Mouse (Mus musculus): ENCODE data around the gene Fryl.

Fryl gene

DNA sequence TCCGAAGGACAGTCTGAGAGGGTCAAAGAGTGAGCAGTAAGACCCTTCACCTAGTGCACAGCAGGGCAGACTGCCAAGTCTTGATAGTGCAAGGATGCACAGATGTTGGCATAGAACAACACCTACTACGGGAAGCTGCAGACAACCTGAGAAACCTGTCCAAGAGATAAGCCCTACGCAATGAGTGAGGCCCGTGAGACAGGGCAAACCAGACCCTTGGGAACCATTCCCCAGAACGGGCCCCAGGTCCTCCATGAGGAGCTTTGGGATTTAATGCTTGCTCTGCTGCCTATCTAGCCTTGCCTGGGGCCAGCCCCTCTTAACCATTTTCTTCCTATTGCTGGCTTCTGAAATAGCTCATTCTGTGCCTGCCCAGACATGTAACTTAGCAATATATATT is 99.4 kb downstream of the Fryl start:
- DNase-seq (ENCODE audit: low read depth) = no peak

DNA sequence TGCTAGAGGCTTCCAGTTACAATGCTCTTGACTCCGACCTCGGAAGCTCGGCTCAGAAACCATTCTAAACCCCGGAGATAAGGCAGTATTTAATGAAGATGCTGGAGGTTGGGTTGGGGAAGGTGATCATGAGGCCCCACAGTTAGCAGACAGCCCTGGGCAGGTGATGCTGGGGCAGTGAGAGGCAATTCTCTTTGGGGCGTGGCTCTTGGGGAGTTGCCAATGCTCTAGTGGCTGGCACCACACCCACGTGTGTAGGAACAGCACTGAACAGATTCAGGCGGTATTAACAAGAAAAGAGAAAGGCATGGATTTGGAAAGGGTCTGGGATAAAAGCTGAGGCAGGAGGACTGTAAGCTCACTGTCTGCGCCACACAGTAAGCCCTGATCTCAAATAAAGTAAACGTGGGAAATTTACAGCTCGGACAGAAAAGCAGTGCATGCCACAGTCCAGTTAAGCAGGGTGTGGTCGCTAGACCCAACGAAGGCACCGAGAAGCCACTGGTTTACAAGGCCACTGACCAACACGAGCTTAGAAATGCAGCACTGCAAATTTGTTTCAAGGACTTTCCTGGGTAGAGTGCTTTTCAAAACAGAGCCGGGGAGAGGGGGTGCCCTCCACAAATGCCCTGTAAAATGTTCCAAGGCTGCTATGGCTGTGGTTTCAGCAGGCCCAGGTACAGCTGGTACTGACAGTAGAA is 100.0 kb downstream of the Fryl start:
- no peak for DNase-seq (ENCODE audit: low read depth)

DNA sequence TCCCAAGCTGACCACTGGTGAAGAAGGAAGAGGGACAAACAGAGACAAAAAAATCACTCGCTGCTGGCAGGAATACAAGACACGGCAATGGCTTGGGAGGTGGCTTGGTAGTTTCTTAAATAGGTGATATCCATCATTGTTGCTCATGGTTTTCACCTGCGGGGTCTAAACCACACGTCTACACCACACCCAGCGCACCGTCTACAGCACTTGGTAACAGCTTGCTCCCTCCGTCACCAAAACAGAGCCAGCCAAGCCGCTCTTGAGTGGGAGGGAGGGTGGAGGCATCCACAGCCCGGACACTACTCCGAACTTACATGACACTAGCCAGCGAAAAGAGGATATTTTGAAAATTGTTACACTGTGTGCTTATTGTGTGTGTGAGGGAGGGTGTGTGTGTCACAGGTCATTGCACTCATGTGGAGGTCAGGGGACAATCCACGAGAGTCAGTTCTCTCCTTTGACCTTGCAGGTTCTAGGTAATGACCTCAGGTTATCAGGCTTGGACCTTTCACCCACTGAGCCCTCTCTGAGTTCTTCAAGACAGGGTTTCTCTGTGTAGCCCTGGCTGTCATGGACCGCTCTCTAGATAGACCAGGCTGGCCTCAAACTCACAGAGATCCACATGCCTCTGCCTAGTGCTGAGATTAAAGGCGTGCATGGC is 102.5 kb downstream of the Fryl start:
- no peak for DNase-seq (ENCODE audit: low read depth)

DNA sequence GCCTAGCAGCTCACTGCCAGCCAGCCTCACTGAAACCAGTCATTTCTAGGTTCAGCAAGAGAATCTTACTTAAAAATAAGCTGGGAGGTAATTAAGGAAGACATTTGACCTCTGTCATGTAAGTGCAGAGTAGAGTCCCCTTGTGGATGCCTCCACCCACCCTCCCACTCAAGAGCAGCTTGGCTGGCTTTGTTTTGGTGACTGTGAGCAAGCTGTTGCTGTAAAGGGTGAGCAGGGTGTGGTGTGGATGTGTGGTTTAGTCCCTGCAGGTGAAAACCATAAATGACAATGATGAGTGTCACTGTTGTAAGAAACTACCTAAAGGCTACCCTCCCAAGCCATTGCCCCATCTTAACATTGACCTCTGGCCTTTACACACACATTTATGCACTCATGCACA is 104.2 kb downstream of the Fryl start:
- DNase-seq (ENCODE audit: low read depth) = peak; percentile 26

DNA sequence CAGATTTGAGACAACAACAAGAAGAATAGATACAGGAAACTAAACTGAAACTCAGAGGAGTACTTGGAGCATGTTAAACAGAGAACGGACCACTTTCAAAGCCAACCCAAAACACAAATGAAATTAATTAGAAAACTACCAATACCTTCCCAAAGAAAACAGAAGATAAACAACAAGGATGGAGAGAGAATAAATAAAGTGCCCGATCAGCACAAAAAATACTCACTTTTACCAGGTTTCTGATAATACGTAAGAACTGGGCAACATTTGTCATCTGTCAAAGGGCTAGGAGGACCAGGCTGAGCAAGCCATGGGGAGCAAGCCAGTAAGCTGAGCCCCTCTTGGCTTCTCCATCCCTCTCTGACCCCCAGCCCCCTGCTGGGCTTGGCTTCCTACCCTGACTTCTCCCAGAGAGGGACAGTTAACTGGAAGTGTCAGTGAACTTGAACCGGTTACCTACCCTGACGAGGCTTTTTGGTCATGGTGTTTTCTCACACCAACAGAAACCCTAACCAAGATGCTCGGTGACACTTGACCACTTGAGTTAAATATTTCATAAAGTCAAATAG is 105.5 kb downstream of the Fryl start:
- DNase-seq (ENCODE audit: low read depth) = no peak

DNA sequence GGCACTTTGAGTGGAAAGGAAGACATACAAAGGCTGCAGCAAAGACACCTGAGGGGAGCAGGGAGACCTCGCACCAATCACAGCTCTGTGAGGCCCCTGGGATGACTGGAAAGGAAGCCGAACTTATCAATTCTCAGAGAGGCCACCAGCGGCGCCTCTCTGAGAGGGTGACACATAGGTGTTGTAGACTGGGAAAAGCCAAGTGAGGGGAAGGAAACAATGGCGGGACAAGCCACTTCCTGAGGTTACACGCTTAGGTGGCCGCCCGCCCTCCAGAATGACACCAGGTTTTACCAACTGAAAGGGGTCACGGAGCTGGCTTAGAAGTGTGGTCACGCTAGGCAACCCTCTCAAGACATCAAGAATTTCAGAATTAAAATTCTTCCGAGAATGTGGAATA is 111.4 kb downstream of the Fryl start:
- no peak for DNase-seq (ENCODE audit: low read depth)

DNA sequence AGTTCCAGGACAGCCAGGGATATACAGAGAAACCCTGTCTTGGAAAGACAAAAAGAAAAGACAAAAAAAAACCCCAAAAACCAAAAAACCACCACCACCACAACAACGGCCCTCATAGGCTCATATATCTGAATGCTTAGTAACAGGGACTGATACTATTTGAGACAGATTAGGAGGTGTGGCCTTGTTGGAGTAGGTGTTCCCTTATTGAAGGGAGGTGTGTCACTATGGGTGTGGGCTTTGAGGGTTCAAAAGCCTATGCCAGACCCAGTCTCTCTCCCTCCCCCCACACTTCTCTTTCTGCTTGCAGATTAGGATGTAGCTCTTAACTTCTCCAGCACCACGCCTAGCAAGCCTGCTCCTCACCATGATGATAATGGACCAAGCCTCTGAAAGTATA is 114.7 kb downstream of the Fryl start:
- no peak for DNase-seq (ENCODE audit: low read depth)

DNA sequence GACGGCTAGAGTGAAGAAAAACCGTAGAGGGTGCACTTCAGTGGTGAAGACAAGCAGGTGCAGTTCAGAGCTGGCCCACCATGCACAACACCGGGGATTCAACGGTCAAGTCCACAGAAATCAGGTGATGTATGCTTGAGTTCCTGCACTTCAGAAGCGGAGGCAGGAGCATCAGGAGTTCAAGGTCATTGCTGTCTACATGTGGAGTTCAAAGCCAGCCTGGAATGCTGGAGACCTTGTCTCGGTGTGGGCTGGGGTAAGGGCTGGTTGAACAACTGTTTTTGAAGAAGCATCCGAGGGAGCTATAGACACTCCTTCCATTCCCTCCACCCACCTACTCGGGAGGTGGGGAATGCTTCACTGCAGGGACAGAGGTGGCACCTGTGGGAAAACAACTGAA is 115.3 kb downstream of the Fryl start:
- DNase-seq (ENCODE audit: low read depth) = no peak

DNA sequence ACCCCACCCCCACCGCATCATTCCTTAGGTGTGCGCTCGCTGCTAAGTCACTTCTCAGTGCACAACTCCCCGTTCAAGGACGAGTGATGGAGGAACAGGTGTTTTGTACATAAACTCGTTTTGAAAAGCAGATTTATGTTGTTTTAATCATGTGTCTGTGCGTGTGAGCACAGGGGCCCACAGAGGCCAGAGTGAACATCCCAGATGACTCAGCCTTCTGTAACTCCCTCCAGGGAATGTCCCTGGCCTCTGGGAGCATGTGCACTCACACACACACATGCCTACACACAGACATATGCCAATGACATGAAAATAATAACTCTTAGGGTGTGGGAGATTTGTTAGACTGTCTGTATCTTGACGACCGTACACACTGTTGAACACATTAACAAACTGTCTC is 118.9 kb downstream of the Fryl start:
- no peak for DNase-seq (ENCODE audit: low read depth)

DNA sequence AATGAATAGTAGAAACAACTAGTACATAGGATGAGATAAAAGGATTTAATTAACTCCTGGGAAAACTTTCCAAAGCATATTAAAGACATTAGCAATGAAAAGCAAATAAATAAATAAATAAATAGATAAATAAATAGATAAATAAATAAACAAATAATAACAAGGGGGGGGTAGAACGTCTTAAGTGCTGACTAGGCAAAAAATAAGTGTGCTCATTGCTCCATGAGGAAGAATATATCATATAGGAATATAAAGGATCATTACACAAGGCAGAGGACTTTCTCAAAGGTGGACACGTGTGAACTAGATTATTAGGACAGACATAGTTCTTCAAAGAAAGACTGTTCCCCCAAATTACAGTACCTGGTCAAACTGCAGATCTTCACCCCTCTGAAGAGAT is 120.5 kb downstream of the Fryl start:
- DNase-seq (ENCODE audit: low read depth) = no peak

DNA sequence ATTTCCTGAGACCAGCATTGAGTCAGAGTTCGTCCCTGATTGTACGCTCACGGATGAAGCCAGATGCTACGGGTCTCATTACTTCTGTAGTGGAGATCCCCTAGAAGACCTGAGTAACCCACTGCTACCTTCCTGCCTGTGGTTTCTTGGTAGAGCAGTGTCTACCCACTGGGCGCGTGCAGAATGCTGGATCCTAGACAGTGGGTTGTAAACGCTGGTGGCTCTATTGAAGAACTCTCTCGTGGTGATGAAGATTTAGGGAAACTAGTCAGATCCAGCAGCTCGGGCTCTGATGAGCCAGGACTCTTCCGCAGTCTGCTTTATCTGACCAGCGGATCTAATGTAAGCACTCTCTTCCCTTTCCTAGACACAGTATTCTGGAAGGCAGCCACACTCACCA is 121.3 kb downstream of the Fryl start:
- DNase-seq (ENCODE audit: low read depth) = no peak

DNA sequence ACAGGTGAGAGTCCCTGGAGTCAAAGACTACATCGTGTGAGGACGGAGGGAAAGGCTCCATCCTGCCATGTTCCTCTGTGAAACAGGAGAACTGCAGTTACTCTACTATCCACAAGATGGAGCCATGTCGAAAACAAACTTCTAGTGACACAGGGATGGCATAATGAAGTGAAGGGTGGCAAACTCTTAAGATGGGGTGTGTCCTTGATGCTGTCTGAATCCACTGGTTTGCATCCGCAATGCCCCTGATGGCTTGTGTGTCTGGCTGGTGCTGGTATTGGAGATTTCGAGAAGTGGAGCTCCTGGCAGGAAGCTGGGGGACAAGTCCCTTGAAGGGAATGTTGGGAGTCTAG is 122.6 kb downstream of the Fryl start:
- DNase-seq (ENCODE audit: low read depth) = peak; percentile 69

DNA sequence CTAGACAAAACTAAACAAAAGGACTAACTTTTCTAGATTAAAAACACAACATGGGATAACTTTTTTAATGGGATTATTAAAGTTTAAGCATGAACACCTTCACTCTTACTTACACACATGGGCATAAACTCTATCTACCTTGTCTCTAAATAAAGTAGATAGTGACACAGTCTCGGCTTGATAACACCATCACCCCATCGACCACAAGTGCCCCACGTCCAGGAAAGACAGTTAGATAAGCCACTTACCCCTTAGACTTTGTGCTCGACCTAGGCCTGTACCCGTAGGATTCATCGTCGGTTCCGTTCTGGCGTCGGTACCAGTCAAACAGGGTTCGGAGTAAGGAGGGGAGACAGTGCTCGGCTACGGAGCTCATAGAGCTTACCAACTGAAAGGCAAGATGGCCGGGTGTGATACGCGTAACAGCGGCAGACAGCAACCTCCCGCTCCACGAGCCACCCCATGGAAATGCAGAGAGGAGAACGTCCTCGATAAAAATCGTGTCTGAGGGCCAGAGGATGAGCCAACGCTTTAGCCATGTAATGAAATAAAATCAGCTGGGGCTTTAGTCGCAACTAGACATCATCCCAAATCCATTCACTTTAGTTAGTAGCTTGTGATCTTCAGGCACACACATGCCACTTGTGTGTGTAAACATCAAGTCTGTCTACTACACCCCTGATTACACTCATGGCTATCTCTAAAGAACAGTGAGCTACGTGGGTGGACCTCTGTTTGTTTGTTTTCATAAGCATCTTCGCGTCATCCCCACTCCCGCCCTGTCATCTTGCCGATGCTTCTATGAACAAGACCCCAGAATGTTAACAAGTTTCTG is 123.2 kb downstream of the Fryl start:
- no peak for DNase-seq (ENCODE audit: low read depth)

DNA sequence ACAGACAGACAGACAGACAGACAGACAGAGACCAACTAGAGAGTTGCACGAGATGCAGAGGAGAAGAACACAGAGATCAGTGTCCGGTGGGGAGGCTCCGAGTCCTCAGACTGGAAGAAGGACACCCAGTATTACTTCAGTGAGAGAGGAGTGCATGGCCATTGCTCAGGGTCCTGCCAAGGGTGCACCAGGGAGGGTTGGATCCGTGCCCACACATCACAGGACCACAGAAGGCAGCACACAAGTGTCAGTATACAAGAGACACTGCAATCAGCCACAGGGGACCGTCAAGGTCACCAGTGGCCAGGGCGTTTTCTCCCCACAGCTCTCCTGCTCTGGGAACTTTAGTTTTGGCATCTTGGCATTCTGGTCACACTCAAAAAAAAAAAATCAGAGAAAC is 125.4 kb downstream of the Fryl start:
- no peak for DNase-seq (ENCODE audit: low read depth)

DNA sequence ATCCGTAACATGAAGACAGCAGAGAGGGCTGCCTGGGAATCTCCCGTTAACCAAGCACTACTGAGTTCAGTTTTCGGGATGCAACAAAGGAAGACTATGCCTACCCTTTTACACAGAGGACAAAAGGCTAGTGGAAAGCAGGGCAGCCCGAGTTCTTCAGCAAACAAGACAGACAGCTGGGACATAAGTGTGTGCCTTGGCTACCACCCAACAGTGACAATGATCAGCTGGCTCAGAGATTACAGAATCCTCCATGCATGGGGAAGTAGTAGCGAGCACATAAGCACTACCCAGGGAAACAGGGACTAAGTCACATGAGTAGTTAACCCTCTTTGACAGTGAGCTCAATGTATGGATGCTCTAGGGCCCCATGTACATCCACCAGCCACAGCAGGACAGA is 126.5 kb downstream of the Fryl start:
- DNase-seq (ENCODE audit: low read depth) = no peak

DNA sequence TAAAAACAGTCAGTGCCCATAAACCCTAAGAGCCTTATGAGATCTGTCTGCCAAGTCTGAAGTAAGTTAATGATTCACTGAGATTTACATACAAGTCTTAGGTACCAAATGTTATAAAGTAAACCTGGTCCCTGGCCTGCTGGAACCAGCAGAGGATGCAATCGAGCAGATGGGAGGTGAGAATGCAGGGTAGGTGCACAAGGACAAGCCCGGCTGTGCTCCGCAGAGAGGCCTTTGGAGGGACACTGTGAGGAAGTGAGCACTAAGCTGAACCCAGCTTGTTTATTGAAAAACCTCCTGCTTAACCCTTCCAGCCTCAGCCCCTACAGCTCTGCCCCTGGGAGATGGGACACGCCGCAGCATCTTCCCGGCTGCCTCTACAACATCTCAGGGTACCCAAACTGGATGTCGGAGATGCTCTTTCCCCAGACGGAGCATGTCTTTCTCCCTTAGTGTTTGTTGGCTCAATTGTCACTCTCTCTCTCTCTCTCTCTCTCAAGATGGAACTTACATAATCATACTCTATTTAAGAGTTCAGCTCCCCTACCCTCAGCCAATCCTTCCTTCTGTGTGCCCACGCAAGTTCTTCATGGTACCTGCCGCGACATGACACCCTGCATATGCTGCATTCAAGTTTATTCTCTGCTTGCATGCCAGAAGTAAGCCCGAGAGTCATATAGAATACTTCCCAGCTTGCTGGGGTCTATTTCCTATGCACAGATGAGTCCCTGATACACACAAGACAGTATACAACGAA is 136.3 kb downstream of the Fryl start:
- DNase-seq (ENCODE audit: low read depth) = no peak

DNA sequence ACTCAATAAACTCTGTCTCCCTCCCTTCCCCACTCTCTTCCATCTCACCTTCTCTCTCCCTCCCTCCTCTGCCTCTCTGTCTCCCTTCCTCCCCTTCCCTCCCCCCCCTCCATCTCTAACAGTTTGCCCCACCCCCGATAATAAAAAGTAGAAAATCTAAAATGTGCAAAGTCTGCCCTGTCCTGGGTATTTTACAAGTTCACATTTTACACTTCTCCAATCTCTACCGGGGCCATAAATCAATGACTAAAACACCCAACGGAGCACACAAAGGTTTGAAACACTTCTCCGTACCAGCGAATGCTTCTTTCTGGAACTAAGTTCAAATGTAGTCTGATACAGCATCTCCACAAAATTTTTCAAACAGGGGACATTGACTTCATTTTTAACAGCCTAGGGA is 136.9 kb downstream of the Fryl start:
- DNase-seq (ENCODE audit: low read depth) = no peak

DNA sequence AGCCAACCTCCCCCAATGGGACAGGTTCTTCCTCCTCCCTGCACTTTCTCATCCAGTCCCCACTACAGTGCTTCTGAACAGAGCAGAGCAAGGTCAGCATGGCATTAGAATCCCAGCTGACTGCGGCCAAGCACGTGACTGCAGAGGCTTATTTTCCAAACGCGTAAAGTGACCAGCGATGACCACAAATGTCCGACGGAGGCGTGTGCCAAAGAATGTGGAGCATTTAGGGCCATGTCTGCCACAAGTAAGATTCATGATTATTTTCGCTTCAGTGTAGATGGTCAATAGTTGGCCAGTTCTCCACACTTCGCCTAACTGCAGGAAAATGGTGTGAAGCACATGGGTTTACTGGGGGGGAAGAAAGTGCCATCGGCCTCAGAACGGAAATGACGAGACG is 137.6 kb downstream of the Fryl start:
- no peak for DNase-seq (ENCODE audit: low read depth)

DNA sequence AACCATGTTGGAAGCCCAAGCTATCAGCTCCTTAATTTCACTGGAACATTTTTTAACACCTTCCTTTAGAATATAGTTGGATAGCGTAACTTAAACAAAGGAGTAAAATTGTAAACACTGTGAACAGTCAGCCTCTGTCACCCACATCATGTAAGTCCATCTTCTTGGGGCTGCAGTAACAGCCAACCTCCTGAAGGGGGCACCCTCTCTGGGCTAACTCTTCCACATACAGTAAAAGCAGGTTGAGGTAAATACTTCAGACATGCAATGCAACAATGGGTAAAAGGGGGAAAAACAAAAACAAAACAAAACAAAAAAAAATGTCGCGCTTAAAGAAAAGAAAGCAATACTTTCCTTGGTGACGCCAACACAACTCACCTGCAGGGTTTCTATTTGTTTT is 141.5 kb downstream of the Fryl start:
- DNase-seq (ENCODE audit: low read depth) = peak; percentile 67

DNA sequence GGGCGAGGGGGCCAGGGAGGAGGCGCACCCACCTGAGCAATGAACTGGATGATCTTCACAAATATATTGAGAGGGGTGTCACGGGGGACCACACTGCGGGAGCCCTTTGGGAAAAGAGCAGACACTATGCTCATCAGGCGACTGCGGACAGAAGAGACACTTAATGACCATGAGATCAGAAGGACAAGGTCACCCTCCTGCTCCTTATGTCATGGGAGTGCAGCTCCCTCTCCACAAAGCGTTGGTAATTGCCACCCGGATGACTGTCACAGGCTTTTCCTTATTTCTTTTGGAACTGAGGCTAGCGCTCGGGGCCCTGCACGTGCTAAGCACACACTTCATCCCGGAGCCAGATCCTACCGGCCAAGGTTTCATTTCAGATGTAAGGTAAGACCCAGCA is 144.1 kb downstream of the Fryl start:
- no peak for DNase-seq (ENCODE audit: low read depth)

DNA sequence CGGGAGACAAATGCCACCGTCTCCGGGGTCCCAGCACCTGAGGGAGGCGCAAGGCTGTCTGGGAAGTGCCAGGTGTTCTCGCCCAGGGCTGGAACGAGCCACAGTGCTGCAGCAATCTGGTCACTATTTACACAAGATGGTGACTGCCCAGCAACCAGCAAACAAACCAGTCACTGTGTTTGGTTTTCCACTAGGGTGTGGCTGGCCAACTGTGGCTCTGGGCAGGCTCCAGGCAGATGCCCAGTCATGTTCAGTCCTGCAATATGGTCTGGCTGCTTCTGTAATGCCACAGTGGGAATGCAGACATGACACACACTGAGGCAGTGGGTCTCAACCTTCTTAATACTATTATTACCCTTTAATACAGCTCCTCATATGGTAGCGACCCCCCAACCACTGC is 152.8 kb downstream of the Fryl start:
- no peak for DNase-seq (ENCODE audit: low read depth)

DNA sequence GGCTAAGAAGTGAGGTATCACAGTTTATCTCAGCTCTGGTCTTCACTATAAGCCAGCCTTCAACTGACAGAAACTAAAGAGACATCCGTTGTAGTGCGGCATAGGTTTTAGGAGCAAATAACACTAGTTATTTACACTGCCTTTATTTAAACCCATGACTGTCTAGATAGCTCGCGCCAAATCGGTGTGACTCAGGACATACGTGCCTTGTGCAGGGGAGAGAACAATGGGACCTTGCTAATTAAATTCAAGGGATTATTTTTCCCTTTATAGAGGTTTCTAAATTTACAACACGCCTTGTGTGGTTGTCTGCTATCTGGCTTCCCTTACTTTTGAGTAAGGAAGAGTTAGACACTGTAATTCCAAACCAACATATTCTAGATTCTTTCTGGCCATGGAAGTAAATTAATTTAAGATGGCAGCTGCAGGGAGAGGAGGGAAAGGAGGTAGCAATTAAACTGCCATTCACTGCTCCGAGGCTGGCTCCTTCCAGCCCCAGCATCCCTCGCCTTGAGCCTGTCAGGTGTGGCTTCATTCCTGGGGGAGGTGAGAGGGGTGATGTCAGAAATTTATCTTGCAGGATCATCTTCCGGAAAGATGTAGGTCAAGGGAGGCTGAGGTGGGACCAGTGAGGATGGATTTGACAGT is 154.0 kb downstream of the Fryl start:
- DNase-seq (ENCODE audit: low read depth) = no peak

All from naive thymus-derived CD4-positive, alpha-beta T cell, adult 2 months (primary cell).